Mouse (Mus musculus): ENCODE data around the gene Rpl26. TPM values are rescaled to one million over a fixed set of nuclear protein-coding genes. Genes with fewer than 3 reads are reported as not detected.
A peak's percentile ranks its signal among the peaks of the same experiment; 100 is the strongest.

Rpl26 gene
- polyA plus RNA-seq, 2 experiments = 850 to 1,827 TPM

GRCm38 (mm10) chr11:68903775-68904174 lies 2.4 kb downstream of the Rpl26 start:
- no peak for TF ChIP-seq EP300 (IDR thresholded peaks at IDR 0.05; ENCODE audit: low read depth)
- no peak for TF ChIP-seq CTCF (IDR thresholded peaks at IDR 0.05; ENCODE audit: low read depth)
- ATAC-seq (ENCODE audit: insufficient read depth) (no peak), DNase-seq (ENCODE audit: low read depth in 3 of 3, low spot score in 3 of 3) (no peak)
- Histone ChIP-seq H3K4me1 (replicated peaks; ENCODE audit: control insufficient read depth in 2 of 2, insufficient read depth in 2 of 2, low read length in 1 of 2) (peaks cover 10 to 17% of the 10 kb centered on the region in 2 experiments), H3K9me3 (ENCODE audit: control insufficient read depth, low read length) (no peaks in the 10 kb centered on the region), H3K36me3 (replicated peaks; ENCODE audit: control insufficient read depth, insufficient read depth, low read depth) (peaks cover 35% of the 10 kb centered on the region), H3K9ac (replicated peaks) (no peak overlapping the region), H3K27me3 (ENCODE audit: control insufficient read depth, insufficient read depth, low read length) (no peaks in the 10 kb centered on the region), H3K27ac (no peak overlapping the region), H3K4me3 (ENCODE audit: insufficient read depth in 1 of 2, low read depth in 2 of 2, low read length in 2 of 2) (no peak overlapping the region), H3K4me2 (ENCODE audit: low read depth) (no peak overlapping the region)
- WGBS (ENCODE audit: insufficient replicate concordance) = 72% methylated on average over 2 of the region's 2 CpGs

DNA sequence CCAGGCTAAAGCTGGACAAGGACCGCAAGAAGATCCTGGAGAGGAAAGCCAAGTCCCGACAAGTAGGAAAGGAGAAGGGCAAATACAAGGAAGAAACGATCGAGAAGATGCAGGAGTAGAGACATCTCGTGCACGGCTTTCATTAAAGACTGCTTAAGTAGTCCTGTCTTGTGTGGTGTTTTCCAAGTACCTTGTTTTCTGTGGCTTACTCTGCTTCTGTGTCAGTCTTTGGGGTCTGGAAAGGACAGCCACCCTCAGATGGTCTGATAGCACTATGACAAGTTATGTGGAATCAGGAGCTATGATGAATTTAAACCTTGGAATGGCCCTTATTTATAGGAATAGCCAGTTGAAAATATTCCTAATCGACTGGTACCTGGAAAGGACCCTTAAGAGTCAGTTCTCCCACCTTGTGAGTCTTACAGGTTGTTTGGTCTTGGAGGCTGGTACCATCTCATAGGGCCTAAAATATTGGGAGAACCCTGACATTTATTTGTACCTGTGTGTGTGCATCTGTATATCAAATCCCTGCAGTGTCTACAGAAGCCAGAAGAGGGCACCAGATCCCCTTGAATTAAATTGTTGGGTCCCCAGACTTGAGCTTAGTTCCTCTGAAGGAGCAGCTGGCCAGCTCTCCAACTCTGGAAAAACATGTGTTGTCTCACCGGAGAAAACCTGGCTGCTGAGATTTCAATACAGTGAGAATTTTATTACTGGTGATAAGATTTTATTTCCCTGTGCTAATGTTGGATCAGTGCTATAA lies 3.2 kb downstream of the Rpl26 start:
- Histone ChIP-seq H3K4me1 (replicated peaks; ENCODE audit: control insufficient read depth in 2 of 2, insufficient read depth in 2 of 2, low read length in 1 of 2) (peaks cover 3 to 9% of the 10 kb centered on the region in 2 experiments), H3K9me3 (ENCODE audit: control insufficient read depth, low read length) (no peaks in the 10 kb centered on the region), H3K36me3 (replicated peaks; ENCODE audit: control insufficient read depth, insufficient read depth, low read depth) (peaks cover 35% of the 10 kb centered on the region), H3K27me3 (ENCODE audit: control insufficient read depth, insufficient read depth, low read length) (no peaks in the 10 kb centered on the region), H3K27ac (no peak overlapping the region), H3K4me2 (ENCODE audit: low read depth) (no peak overlapping the region), H3K4me3 (ENCODE audit: insufficient read depth in 1 of 2, low read depth in 2 of 2, low read length in 2 of 2) (no peak overlapping the region), H3K9ac (replicated peaks) (no peak overlapping the region)
- WGBS (ENCODE audit: insufficient replicate concordance) = 82% methylated on average over 8 of the region's 8 CpGs
- no peak for ATAC-seq (ENCODE audit: insufficient read depth)
- no peak for TF ChIP-seq EP300 (IDR thresholded peaks at IDR 0.05; ENCODE audit: low read depth)
- peak; percentile 64 for TF ChIP-seq CTCF (IDR thresholded peaks at IDR 0.05; ENCODE audit: low read depth)
- peak; percentile 51 to 60 (median 56) for DNase-seq (ENCODE audit: low read depth in 3 of 3, low spot score in 3 of 3)

- 79% methylated on average over 3 of the region's 3 CpGs for WGBS (ENCODE audit: insufficient replicate concordance)
- TF ChIP-seq CTCF (IDR thresholded peaks at IDR 0.05; ENCODE audit: low read depth) (no peak), EP300 (IDR thresholded peaks at IDR 0.05; ENCODE audit: low read depth) (no peak)
These were observed 3.8 kb downstream of the Rpl26 start for GRCm38 (mm10) chr11:68905138-68905531.

GRCm38 (mm10) chr11:68905665-68906460 lies 4.5 kb downstream of the Rpl26 start:
- peaks cover 0 to 4% of the 10 kb centered on the region in 2 experiments; a peak in 2 of 4 replicates for H3K4me1 ChIP-seq (replicated peaks; ENCODE audit: control insufficient read depth in 2 of 2, insufficient read depth in 2 of 2, low read length in 1 of 2)
- no peaks in the 10 kb centered on the region for H3K9me3 ChIP-seq (ENCODE audit: control insufficient read depth, low read length)
- H3K4me3 ChIP-seq (ENCODE audit: insufficient read depth in 1 of 2, low read depth in 2 of 2, low read length in 2 of 2) = no peak overlapping the region
- no peak overlapping the region for H3K9ac ChIP-seq (replicated peaks)
- 80% methylated on average over 9 of the region's 9 CpGs for WGBS (ENCODE audit: insufficient replicate concordance)
- no peak for ATAC-seq (ENCODE audit: insufficient read depth)
- H3K36me3 ChIP-seq (replicated peaks; ENCODE audit: control insufficient read depth, insufficient read depth, low read depth) = peaks cover 35% of the 10 kb centered on the region
- H3K27ac ChIP-seq = no peak overlapping the region
- TF ChIP-seq EP300 (IDR thresholded peaks at IDR 0.05; ENCODE audit: low read depth) (no peak), CTCF (IDR thresholded peaks at IDR 0.05; ENCODE audit: low read depth) (no peak)
- no peak overlapping the region for H3K4me2 ChIP-seq (ENCODE audit: low read depth)
- no peaks in the 10 kb centered on the region for H3K27me3 ChIP-seq (ENCODE audit: control insufficient read depth, insufficient read depth, low read length)
- no peak for DNase-seq (ENCODE audit: low read depth in 3 of 3, low spot score in 3 of 3)

More at GRCm38 (mm10) chr11:68905138-68905531, 3.8 kb downstream of the Rpl26 start:
- DNase-seq (ENCODE audit: low read depth in 3 of 3, low spot score in 3 of 3) (no peak), ATAC-seq (ENCODE audit: insufficient read depth) (no peak)
- Histone ChIP-seq H3K9me3 (ENCODE audit: control insufficient read depth, low read length) (no peaks in the 10 kb centered on the region), H3K36me3 (replicated peaks; ENCODE audit: control insufficient read depth, insufficient read depth, low read depth) (peaks cover 35% of the 10 kb centered on the region), H3K4me2 (ENCODE audit: low read depth) (no peak overlapping the region), H3K27ac (no peak overlapping the region), H3K4me3 (ENCODE audit: insufficient read depth in 1 of 2, low read depth in 2 of 2, low read length in 2 of 2) (no peak overlapping the region), H3K9ac (replicated peaks) (no peak overlapping the region), H3K4me1 (replicated peaks; ENCODE audit: control insufficient read depth in 2 of 2, insufficient read depth in 2 of 2, low read length in 1 of 2) (peaks cover 0 to 4% of the 10 kb centered on the region in 2 experiments; a peak in 2 of 4 replicates), H3K27me3 (ENCODE audit: control insufficient read depth, insufficient read depth, low read length) (no peaks in the 10 kb centered on the region)

- Histone ChIP-seq H3K4me1 (replicated peaks; ENCODE audit: control insufficient read depth in 2 of 2, insufficient read depth in 2 of 2, low read length in 1 of 2) (peaks cover 0 to 4% of the 10 kb centered on the region in 2 experiments; a peak in 1 of 4 replicates), H3K4me3 (ENCODE audit: insufficient read depth in 1 of 2, low read depth in 2 of 2, low read length in 2 of 2) (no peak overlapping the region), H3K9me3 (ENCODE audit: control insufficient read depth, low read length) (no peaks in the 10 kb centered on the region), H3K27me3 (ENCODE audit: control insufficient read depth, insufficient read depth, low read length) (peaks cover 4% of the 10 kb centered on the region; the same call in 1 of the 2 replicates), H3K4me2 (ENCODE audit: low read depth) (no peak overlapping the region), H3K27ac (no peak overlapping the region), H3K9ac (replicated peaks) (no peak overlapping the region), H3K36me3 (replicated peaks; ENCODE audit: control insufficient read depth, insufficient read depth, low read depth) (peaks cover 35% of the 10 kb centered on the region)
- TF ChIP-seq EP300 (IDR thresholded peaks at IDR 0.05; ENCODE audit: low read depth) = no peak
- TF ChIP-seq CTCF (IDR thresholded peaks at IDR 0.05; ENCODE audit: low read depth) = no peak
- no peak for ATAC-seq (ENCODE audit: insufficient read depth)
- WGBS (ENCODE audit: insufficient replicate concordance) = 69% methylated on average over 4 of the region's 4 CpGs
- no peak for DNase-seq (ENCODE audit: low read depth in 3 of 3, low spot score in 3 of 3)
These were observed 5.0 kb downstream of the Rpl26 start for GRCm38 (mm10) chr11:68906461-68906790.

All from liver, embryonic 14.5 days (tissue).